Mouse (Mus musculus) MEL (cell line): ENCODE results near the gene Mfap4. TPM values are rescaled to one million over a fixed set of nuclear protein-coding genes. Genes with fewer than 3 reads are reported as not detected.

ENCODE experiments used
- DNase-seq: peaks from one replicate; pipeline ENCODE4 v3.0.0; 2011; ENCODE audit warnings: low read depth, low spot score
- H3K27ac ChIP-seq: 2 replicates; pipeline ENCODE4 v1.5.1; 2012; ENCODE audit warnings: low read depth, mild to moderate bottlenecking, control low read depth, low read length, moderate library complexity; ENCODE audit not compliant: control insufficient read depth
- H3K27me3 ChIP-seq, 2 experiments: fragments of 150-350 bp in 1 of 2; sonication (generic) in 1 of 2; 2 replicates each; pipeline ENCODE4 v1.6.1; 2012; ENCODE audit warnings: low read length in 2 of 2, mild to moderate bottlenecking in 2 of 2, improper control_type of control experiment in 1 of 2, moderate library complexity in 1 of 2; ENCODE audit not compliant: insufficient read depth in 2 of 2, control insufficient read depth in 1 of 2
- H3K36me3 ChIP-seq, 2 experiments: 2 replicates each; pipeline ENCODE4 v1.6.1; 2012 to 2014; ENCODE audit warnings: low read length in 2 of 2, improper control_type of control experiment in 1 of 2, inconsistent platforms in 1 of 2, mild to moderate bottlenecking in 1 of 2; ENCODE audit not compliant: insufficient read depth in 2 of 2, control insufficient read depth in 1 of 2
- H3K4me1 ChIP-seq, 2 experiments: fragments of 150-350 bp in 1 of 2; sonication (generic) in 1 of 2; 2 replicates each; pipeline ENCODE4 v1.6.1; 2012; ENCODE audit warnings: low read length in 2 of 2, improper control_type of control experiment in 1 of 2, mild to moderate bottlenecking in 1 of 2; ENCODE audit not compliant: insufficient read depth in 2 of 2, control insufficient read depth in 1 of 2
- H3K4me3 ChIP-seq, 2 experiments: fragments of 150-350 bp in 1 of 2; sonication (generic) in 1 of 2; 2 replicates each; pipeline ENCODE4 v1.5.1; 2012; ENCODE audit warnings: low read depth in 2 of 2, low read length in 2 of 2, mild to moderate bottlenecking in 2 of 2, moderate library complexity in 2 of 2, control low read depth in 1 of 2, improper control_type of control experiment in 1 of 2; ENCODE audit not compliant: control insufficient read depth in 1 of 2, insufficient read depth in 1 of 2
- H3K79me2 ChIP-seq: 2 replicates; pipeline ENCODE4 v1.6.1; 2012; ENCODE audit warnings: mild to moderate bottlenecking, low read length, moderate library complexity; ENCODE audit not compliant: control insufficient read depth, poor library complexity, insufficient read depth
- H3K9ac ChIP-seq: 2 replicates; pipeline ENCODE4 v1.6.1; 2012; ENCODE audit warnings: low read depth, mild to moderate bottlenecking, control low read depth, low read length, moderate library complexity; ENCODE audit not compliant: control insufficient read depth, poor library complexity, severe bottlenecking
- H3K9me3 ChIP-seq: fragments of 150-350 bp; sonication (generic); replicated peaks from 2 replicates; pipeline ENCODE4 v1.6.1; 2012; ENCODE audit warnings: mild to moderate bottlenecking, low read length, improper control_type of control experiment, moderate library complexity; ENCODE audit not compliant: insufficient read depth
- BHLHE40 ChIP-seq: IDR thresholded peaks from 2 replicates; pipeline ENCODE4 v1.6.1; 2012; ENCODE audit warnings: low read depth, mild to moderate bottlenecking, inconsistent platforms, low read length, improper control_type of control experiment, borderline replicate concordance
- CHD1 ChIP-seq: IDR thresholded peaks from 2 replicates; pipeline ENCODE4 v1.6.1; 2012; ENCODE audit warnings: low read depth, mild to moderate bottlenecking, inconsistent platforms, low read length, improper control_type of control experiment
- EP300 ChIP-seq, 2 experiments: IDR thresholded peaks; 2 replicates each; pipeline ENCODE4 v1.6.1; 2011; ENCODE audit warnings: improper control_type of control experiment in 2 of 2, low read length in 2 of 2, low read depth in 1 of 2, mild to moderate bottlenecking in 1 of 2
- GATA1 ChIP-seq: IDR thresholded peaks from 2 replicates; pipeline ENCODE4 v1.6.1; 2011; ENCODE audit warnings: low read depth, low read length, improper control_type of control experiment
- JUND ChIP-seq: IDR thresholded peaks from 2 replicates; pipeline ENCODE4 v1.6.1; 2011; ENCODE audit warnings: low read depth, mild to moderate bottlenecking, improper control_type of control experiment, low read length
- KAT2A ChIP-seq: conservative IDR thresholded peaks from 2 replicates; pipeline ENCODE4 v1.6.1; 2012; ENCODE audit warnings: low read depth, low read length, improper control_type of control experiment, inconsistent platforms
- MAX ChIP-seq: IDR thresholded peaks from 2 replicates; pipeline ENCODE4 v1.6.1; 2011; ENCODE audit warnings: low read length, improper control_type of control experiment
- MAZ ChIP-seq: IDR thresholded peaks from 2 replicates; pipeline ENCODE4 v1.6.1; 2012; ENCODE audit warnings: low read depth, mild to moderate bottlenecking, inconsistent platforms, low read length, improper control_type of control experiment
- MXI1 ChIP-seq: IDR thresholded peaks from 2 replicates; pipeline ENCODE4 v1.6.1; 2011; ENCODE audit warnings: mild to moderate bottlenecking, low read depth, low read length, improper control_type of control experiment
- MYC ChIP-seq: IDR thresholded peaks from 2 replicates; pipeline ENCODE4 v1.6.1; 2011; ENCODE audit warnings: low read depth, mild to moderate bottlenecking, low read length, improper control_type of control experiment, moderate library complexity
- NELFE ChIP-seq: IDR thresholded peaks from 2 replicates; pipeline ENCODE4 v1.6.1; 2011; ENCODE audit warnings: low read depth, low read length, improper control_type of control experiment
- NRF1 ChIP-seq: IDR thresholded peaks from 2 replicates; pipeline ENCODE4 v1.6.1; 2014; ENCODE audit warnings: low read depth, mild to moderate bottlenecking, inconsistent platforms, low read length, improper control_type of control experiment, moderate library complexity; ENCODE audit not compliant: poor library complexity, insufficient read depth, severe bottlenecking
- POLR2AphosphoS5 ChIP-seq: IDR thresholded peaks from 2 replicates; pipeline ENCODE4 v1.6.1; 2012; ENCODE audit warnings: low read depth, borderline replicate concordance, mild to moderate bottlenecking, inconsistent platforms, low read length, moderate library complexity, mixed read lengths
- RAD21 ChIP-seq: IDR thresholded peaks from 2 replicates; pipeline ENCODE4 v1.6.1; 2011; ENCODE audit warnings: mild to moderate bottlenecking, low read depth, low read length, improper control_type of control experiment
- RCOR1 ChIP-seq: IDR thresholded peaks from 2 replicates; pipeline ENCODE4 v1.6.1; 2012; ENCODE audit warnings: low read depth, mild to moderate bottlenecking, inconsistent platforms, low read length, improper control_type of control experiment
- TCF12 ChIP-seq: IDR thresholded peaks from 2 replicates; pipeline ENCODE4 v1.6.1; 2014; ENCODE audit warnings: low read depth, mild to moderate bottlenecking, inconsistent platforms, low read length, improper control_type of control experiment, moderate library complexity
- UBTF ChIP-seq: IDR thresholded peaks from 2 replicates; pipeline ENCODE4 v1.6.1; 2012; ENCODE audit warnings: low read depth, mild to moderate bottlenecking, inconsistent platforms, low read length, improper control_type of control experiment, moderate library complexity, borderline replicate concordance; ENCODE audit not compliant: insufficient read depth
- ZC3H11A ChIP-seq: IDR thresholded peaks from 2 replicates; pipeline ENCODE4 v1.6.1; 2012; ENCODE audit warnings: low read depth, mild to moderate bottlenecking, inconsistent platforms, low read length, improper control_type of control experiment
- ZKSCAN1 ChIP-seq: IDR thresholded peaks from 2 replicates; pipeline ENCODE4 v1.6.1; 2012; ENCODE audit warnings: low read depth, mild to moderate bottlenecking, inconsistent platforms, low read length, improper control_type of control experiment, moderate library complexity
- ZNF384 ChIP-seq: IDR thresholded peaks from 2 replicates; pipeline ENCODE4 v1.6.1; 2012; ENCODE audit warnings: low read depth, mild to moderate bottlenecking, inconsistent platforms, low read length, improper control_type of control experiment
- polyA plus RNA-seq, 2 experiments: library from polyadenylated mRNA; stranded (reverse) in 1 of 2; unstranded in 1 of 2; fragments of >175 nt in 1 of 2; fragments of >200 nt in 1 of 2; gene quantifications; 2 replicates each; pipeline versions ENCODE4 v1.2.1 to v1.2.4; 2012; ENCODE audit warnings: low replicate concordance in 2 of 2, low read depth in 1 of 2; ENCODE audit not compliant: insufficient read length in 2 of 2, insufficient read depth in 1 of 2, missing spikeins in 1 of 2
- total RNA-seq: library from RNA; depleted of rRNA; stranded (reverse); fragments of 300-350 nt; gene quantifications from 2 replicates; pipeline ENCODE4 v1.2.3, GENCODE M21; 2012

Mfap4 gene
- total and polyA plus RNA-seq, 3 experiments: not detected

GRCm38 (mm10) chr11:61468534-61468933, 16.7 kb upstream of the Mfap4 start:
- Histone ChIP-seq H3K27me3 (peaks cover 8 to 12% of the 10 kb centered on the region in 2 experiments), H3K27ac (no peak overlapping the region), H3K4me1 (peaks cover 0 to 6% of the 10 kb centered on the region in 2 experiments; a peak in 2 of 4 replicates), H3K9me3 (no peaks in the 10 kb centered on the region), H3K4me3 (no peak overlapping the region), H3K36me3 (peaks cover 0 to 4% of the 10 kb centered on the region in 2 experiments; a peak in 2 of 4 replicates), H3K9ac (no peak overlapping the region), H3K79me2 (no peaks in the 10 kb centered on the region)
- DNase-seq: no peak
- TF ChIP-seq EP300 (IDR thresholded peaks at IDR 0.05; ENCODE audit: low read depth in 1 of 2, low read length in 2 of 2) (no peak), KAT2A (no peak), TCF12 (no peak), GATA1 (no peak), RAD21 (no peak), JUND (no peak), MAZ (no peak), UBTF (no peak), ZNF384 (no peak), MYC (no peak), ZC3H11A (no peak), POLR2AphosphoS5 (no peak), NELFE (no peak), CHD1 (no peak), ZKSCAN1 (no peak)

- H3K4me1 ChIP-seq: peaks cover 0 to 6% of the 10 kb centered on the region in 2 experiments; a peak in 2 of 4 replicates
- no peaks in the 10 kb centered on the region for H3K9me3 ChIP-seq
- peak; percentile 49 for DNase-seq
- no peak overlapping the region for H3K9ac ChIP-seq
- H3K36me3 ChIP-seq: peaks cover 0 to 4% of the 10 kb centered on the region in 2 experiments; a peak in 2 of 4 replicates
- H3K4me3 ChIP-seq: no peak overlapping the region
- no peaks in the 10 kb centered on the region for H3K79me2 ChIP-seq
- peaks cover 6 to 7% of the 10 kb centered on the region in 2 experiments for H3K27me3 ChIP-seq
- TF ChIP-seq BHLHE40 (no peak), MXI1 (no peak), NRF1 (no peak), NELFE (no peak), MAX (no peak), EP300 (IDR thresholded peaks at IDR 0.05; ENCODE audit: low read depth in 1 of 2, low read length in 2 of 2) (0 out of 4 replicates have a peak, but pooled peaks of 1 of the 2 experiments have one; percentile 16), KAT2A (no peak), RCOR1 (no peak)
- H3K27ac ChIP-seq: no peak overlapping the region
These were observed 15.8 kb upstream of the Mfap4 start for GRCm38 (mm10) chr11:61469317-61469917.
